Mouse (Mus musculus) monocyte, adult 5-6 weeks (primary cell): ENCODE data around the gene Rasal2. TPM values are rescaled to one million over a fixed set of nuclear protein-coding genes. Genes with fewer than 3 reads are reported as not detected.

Experiments
- ATAC-seq: fragments of 153-309, 156-312 bp; replicated peaks from 2 replicates; pipeline ENCODE4 v1.8.0; 2017; ENCODE audit warnings: mild to moderate bottlenecking; ENCODE audit not compliant: low TSS enrichment, insufficient number of reproducible peaks, severe bottlenecking, poor library complexity, low FRiP score
- total RNA-seq: library from RNA; stranded (forward); fragments of 200-1000, 200-491, 200-594 nt; gene quantifications from 3 replicates; pipeline ENCODE4 v1.2.3, GENCODE M21; 2017

The Rasal2 gene
- total RNA-seq, 1 experiment from 2014 or later = 1.0 TPM

- ATAC-seq = no peak
Measured at GRCm38 (mm10) chr1:157443723-157444561, 31.5 kb upstream of the Rasal2 start.

DNA sequence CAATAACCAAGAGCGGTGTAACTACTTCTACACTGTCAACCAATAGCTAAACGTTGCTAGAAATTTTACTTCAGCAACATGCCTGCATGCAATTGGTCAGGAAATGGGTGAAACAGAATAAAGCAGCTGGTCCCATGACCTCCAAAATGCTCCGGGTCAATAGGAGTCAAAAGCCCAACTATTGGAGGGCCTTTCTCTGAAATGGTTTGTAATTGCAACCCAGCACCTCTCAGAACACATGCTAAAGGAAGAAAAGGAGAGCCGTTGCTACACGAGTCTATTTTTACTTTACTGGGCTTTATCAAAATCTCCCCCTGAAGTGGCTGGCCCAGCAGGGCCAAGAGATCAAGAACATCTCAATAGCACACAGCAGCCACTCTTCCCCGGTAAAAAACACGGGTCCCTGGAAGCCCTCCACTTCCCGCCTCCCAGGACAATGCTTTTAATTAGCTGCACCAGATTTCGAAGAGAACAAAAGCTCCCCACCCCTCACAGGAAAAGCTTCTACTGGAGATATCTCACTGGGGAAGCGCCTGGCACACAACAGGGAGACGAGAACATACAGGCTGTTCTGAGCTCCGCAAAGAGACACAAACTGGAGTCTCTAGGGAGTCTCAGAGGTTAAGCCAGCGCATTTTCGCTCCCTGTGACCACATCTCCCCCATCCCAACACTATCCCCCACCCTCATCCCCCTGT, 30.8 kb upstream of the Rasal2 start:
- ATAC-seq = no peak

DNA sequence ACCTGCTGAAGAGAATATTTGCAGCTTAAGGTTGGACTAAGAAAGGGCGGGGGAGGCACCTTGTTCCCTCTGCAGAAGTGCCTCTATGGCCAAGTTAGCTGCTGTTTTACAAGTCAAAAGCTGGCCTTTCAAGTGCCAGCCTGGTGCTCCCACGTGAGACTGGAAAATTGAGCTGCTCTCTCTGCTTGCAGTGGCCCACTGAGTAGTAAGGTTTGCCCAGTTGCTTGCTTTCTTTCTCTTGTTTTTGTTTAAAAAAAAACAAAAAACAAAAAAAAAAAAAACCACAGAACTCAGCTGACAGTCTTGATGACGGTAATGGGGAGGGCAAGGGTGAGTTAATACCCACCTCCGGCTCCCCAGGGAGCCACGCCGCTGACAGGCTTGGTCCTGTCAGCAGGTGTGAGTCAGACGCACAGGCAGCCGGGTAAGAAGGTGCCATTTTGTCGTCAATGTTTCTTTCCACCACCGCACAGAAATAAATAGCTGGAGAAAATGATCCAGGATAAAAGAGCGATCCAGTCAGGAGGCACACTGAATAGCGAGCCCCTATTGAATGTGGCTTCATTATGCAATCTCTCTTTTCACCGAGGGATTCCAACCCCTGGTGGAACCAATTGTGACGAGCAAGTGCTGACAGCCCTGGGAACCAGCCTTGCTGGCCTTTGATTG, 27.7 kb upstream of the Rasal2 start:
- no peak for ATAC-seq

GRCm38 (mm10) chr1:157439101-157439500, 26.7 kb upstream of the Rasal2 start:
- ATAC-seq = no peak

- ATAC-seq = no peak
Measured at GRCm38 (mm10) chr1:157438290-157438689, 25.9 kb upstream of the Rasal2 start.

DNA sequence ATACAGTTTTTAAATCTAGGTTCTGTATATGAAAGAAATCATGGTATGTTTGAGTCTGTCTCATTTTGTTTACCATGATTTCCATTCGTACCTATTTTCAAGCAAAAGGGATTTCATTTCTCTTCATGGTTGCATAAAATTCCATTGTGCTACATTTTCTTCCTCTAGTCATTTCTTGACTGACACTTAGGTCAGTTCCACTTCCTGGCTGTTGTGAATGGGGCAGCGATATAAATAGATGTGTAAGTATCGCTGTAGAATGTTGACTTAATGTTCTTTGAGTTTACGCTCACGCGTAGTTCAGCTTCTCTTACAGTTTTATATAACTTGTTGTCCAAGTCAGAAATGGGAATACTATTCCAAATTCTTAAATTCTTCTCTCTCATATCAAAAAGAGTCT, 23.5 kb upstream of the Rasal2 start:
- ATAC-seq = no peak

DNA sequence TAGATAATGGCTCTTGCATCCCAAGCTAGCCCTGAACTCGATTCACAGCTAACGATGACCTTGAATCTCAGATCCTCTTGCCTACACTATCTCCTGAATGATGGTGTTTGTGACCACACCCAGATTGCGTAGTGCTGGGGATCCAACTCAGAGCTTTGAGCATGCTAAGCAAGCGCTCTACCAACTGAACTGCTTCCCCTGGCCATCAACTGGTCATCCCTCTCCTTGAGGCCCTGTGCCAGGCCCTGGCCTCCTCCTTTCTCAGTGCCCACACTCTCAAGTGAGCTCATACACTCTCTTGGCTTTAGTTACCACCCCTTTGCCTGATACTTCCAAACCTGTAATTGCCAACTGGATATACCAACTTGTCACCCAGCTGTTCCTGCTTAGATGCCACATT, 22.0 kb upstream of the Rasal2 start:
- no peak for ATAC-seq

- no peak for ATAC-seq
Measured at GRCm38 (mm10) chr1:157433316-157433715, 20.9 kb upstream of the Rasal2 start.

GRCm38 (mm10) chr1:157428366-157428765, 16.0 kb upstream of the Rasal2 start:
- ATAC-seq = no peak

GRCm38 (mm10) chr1:157427604-157428003, 15.2 kb upstream of the Rasal2 start:
- ATAC-seq = no peak

- no peak for ATAC-seq
Measured at GRCm38 (mm10) chr1:157426933-157427332, 14.5 kb upstream of the Rasal2 start.

GRCm38 (mm10) chr1:157425741-157426427, 13.5 kb upstream of the Rasal2 start:
- ATAC-seq = no peak

DNA sequence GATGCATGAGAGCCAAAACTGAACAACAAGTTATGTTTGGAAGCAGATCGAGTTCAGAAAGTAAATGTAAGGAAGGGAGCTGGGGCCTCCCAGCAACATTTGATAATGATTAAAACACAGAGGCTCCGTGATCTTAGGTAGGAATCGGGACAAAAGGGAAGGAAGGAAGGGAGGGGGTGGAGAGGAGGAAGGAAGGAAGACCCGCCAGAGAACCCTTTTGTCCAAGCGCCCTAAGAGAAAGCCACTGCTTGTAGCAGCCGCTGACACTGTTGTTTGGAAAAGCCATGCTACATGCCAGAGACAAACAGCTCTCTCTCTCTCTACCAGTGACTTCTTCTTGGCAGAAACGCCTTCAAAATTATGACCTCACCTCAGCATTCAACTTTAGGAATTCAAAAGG, 5.5 kb upstream of the Rasal2 start:
- ATAC-seq = no peak

GRCm38 (mm10) chr1:157417414-157417813, 5.0 kb upstream of the Rasal2 start:
- no peak for ATAC-seq

DNA sequence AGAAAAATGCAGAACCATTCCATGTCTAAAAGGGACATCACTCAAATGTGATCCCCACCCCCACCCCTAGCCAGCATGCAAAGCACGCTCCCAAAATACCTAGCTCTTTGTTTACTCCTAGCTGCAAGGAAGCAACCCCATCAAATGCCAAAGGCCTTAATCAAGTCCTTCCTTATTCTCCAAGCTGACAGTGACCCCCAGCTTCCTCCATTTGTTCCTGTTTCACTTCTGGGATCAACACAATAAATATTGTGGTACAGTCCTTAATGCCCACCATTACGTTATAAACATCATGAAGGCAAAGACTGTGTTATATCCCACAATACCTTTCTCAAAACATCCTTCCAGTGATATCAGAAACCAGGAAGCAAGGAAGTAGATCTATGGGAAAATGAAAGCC, 4.2 kb upstream of the Rasal2 start:
- ATAC-seq = no peak

- ATAC-seq = no peak
Measured at GRCm38 (mm10) chr1:157415771-157416170, 3.4 kb upstream of the Rasal2 start.

- ATAC-seq = peak; percentile 34; the same call in 1 of the 2 replicates
Measured at GRCm38 (mm10) chr1:157411711-157412380, 549 bp downstream of the Rasal2 start.

GRCm38 (mm10) chr1:157411341-157411710, 1.1 kb downstream of the Rasal2 start:
- no peak for ATAC-seq

DNA sequence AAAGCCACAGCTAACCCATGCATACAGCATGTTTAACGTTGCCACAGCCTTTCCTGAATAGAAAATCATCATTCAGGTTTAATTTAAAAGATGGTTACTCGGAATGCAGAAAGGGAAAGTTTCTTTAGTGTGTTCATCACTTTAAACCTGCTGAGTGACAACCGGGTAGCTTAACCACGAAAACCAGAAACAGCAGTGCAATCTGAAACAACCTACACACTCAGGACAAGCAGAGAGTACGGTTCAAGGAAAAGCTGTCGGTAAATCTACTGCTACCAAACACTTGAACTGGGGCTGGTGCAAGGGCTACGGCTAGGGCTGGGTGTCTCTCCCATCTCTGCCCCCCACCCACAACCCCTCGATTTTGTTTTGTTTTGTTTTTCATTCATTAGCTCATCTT, 1.5 kb downstream of the Rasal2 start:
- ATAC-seq = no peak
